Mouse (Mus musculus) activated CD4-positive, CD25-positive, alpha-beta regulatory T cell (primary cell): Measurements from ENCODE around the gene Atad2b. TPM values are rescaled to one million over a fixed set of nuclear protein-coding genes. Genes with fewer than 3 reads are reported as not detected.

Experiments used
- polyA plus RNA-seq, 2 experiments: library from polyadenylated mRNA; unstranded; fragments of 100-300 nt; shearing (Covaris generic); gene quantifications; one replicate each; pipeline ENCODE4 v1.2.1; 2017

Gene Atad2b
- polyA plus RNA-seq: 10 to 100 TPM; 51.5 to 54.2 TPM

GRCm38 (mm10) chr12:4916994-4917804 lies at the start of gene Atad2b:
Atad2b (plus strand) TSS chr12:4917353.

GRCm38 (mm10) chr12:4874161-4874927 lies 42.8 kb upstream of the Atad2b start, which contains the start of gene Mfsd2b:
Mfsd2b (minus strand) TSS chr12:4874359.

GRCm38 (mm10) chr12:4906951-4907906 lies 9.9 kb upstream of the Atad2b start, which contains the start of gene Ubxn2a:
Ubxn2a (minus strand) TSS chr12:4907705.

Other genes with a start within 250 kb of the Atad2b start
- gene Fam228a, start 178.9 kb upstream of the Atad2b start, polyA plus RNA-seq: under 1 TPM in 1 of 2 experiments, not detected in 1; 0.55 TPM
- 1 to 10 TPM in 1 of 2 experiments, under 1 TPM in 1; 0.43 to 1.5 TPM for gene Pfn4, start 148.3 kb upstream of the Atad2b start, polyA plus RNA-seq
- 1 to 10 TPM in 1 of 2 experiments, not detected in 1; 1.2 TPM for gene Fam228b, start 148.1 kb upstream of the Atad2b start, polyA plus RNA-seq
- gene Sf3b6, start 99.8 kb upstream of the Atad2b start, polyA plus RNA-seq: 100 to 1,000 TPM; 341 to 477 TPM
- 1 to 10 TPM in 1 of 2 experiments, not detected in 1; 1.4 TPM for gene Fkbp1b, start 75.8 kb upstream of the Atad2b start, polyA plus RNA-seq
- 10 to 100 TPM in 1 of 2 experiments, 1 to 10 TPM in 1; 9.4 to 10.3 TPM for gene Wdcp, start 74.0 kb upstream of the Atad2b start, polyA plus RNA-seq
- under 1 TPM; 0.70 to 0.93 TPM for gene Mfsd2b, start 43.0 kb upstream of the Atad2b start, polyA plus RNA-seq
- gene Ubxn2a, start 9.6 kb upstream of the Atad2b start, polyA plus RNA-seq: 10 to 100 TPM; 34.2 to 37.8 TPM